Mouse (Mus musculus): ENCODE results near the gene Zscan26.
A peak's percentile ranks its signal among the peaks of the same experiment; 100 is the strongest.
"Not testable (repeated sequence)": the region's sequence is repeated elsewhere in the genome, so short reads cannot be mapped to it uniquely, and the experiment has no call there.

Zscan26 gene

DNA sequence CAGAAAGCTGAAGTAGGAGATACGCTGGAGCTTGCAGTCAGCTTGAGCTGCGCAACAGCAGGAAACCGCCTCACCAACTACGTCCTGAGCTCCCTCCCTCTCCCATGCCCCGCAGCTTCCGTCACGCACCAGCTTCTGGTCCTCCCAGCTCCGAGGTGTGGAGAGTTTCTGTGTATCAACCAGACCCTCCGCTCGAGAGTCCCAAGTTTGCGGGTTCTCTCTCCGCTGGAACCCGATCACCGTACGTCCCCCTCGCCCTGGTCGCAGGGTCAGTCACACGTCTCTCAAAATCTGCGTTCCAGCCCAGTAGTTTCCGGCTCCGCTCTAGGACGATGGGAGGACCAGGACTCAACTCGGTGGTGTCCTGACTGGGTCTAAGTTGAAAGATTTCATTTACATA, at the start of gene Zscan26:
TSS of gene Zscan26 (minus strand) at position 282 of the 400 bp plus-strand sequence.
- DNase-seq: peak; percentile 87 to 88

DNA sequence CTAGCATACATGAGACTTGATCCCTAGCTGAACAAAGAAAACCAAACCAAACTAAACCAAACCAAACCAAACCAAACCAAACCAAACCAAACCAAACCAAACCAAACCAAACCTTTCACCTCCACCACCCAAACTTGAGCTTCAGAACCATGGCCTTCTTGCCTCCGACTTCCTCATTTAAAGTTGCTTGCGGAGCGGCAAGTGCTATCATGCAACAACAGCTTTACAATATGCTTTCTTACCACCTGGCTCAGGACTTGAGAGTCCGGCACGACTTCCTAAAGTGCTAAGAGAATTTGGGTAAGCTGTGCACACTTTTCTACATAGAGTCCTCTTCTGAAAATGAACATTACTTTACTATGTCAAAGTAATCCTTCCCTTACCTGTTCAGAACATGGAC, 48.8 kb upstream of the Zscan26 start:
- no peak for DNase-seq

GRCm38 (mm10) chr13:21501182-21501581, 47.7 kb upstream of the Zscan26 start, which contains the start of gene Gm11273:
Gm11273 (minus strand) TSS chr13:21501418.
- not testable (repeated sequence) for DNase-seq

GRCm38 (mm10) chr13:21495080-21495479, 41.5 kb upstream of the Zscan26 start, which contains the start of gene AK157302:
AK157302 (plus strand) TSS chr13:21495223.
- DNase-seq: peak; percentile 26 to 52

DNA sequence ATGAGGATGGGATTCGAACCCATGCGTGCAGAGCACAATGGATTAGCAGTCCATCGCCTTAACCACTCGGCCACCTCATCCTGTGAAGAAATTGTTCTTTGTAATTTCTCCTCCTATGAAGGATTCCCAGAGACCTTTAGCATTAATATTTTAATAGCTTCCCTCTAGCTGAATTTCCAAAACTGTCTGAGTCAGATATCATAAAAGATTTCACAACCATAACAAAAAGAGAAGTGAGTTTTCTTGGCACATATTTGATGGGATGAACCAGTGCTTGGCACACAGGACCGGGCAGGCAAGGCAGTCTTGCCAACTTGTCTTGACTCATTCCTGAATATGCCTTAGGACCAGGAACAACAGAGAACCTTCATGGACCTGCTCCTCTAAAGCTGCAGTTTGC, 39.3 kb upstream of the Zscan26 start:
- no peak for DNase-seq

DNA sequence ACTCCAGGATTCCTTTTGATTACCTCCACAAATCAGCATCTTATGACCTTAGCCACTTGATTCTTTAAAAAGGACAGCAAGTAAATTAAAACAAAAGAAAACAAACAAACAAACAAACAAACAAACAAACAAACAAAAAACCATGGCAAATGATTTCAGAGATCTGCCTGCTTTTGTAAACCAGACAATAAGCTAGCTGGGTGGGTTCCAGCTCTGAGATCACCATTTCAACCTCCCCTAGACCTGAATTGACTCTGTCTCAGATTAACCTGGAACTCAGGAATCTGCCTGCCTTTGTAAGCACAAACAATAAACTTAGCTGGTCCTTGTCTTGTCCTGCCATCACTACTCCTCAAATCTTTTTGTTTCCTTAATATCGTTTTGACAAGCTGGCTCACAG, 33.4 kb upstream of the Zscan26 start:
- no peak for DNase-seq

- peak; percentile 81 to 85 for DNase-seq
Measured at GRCm38 (mm10) chr13:21478759-21479670, 25.5 kb upstream of the Zscan26 start, which contains the start of the genes Zkscan4 and Gm10065. Zkscan4 (plus strand) TSS chr13:21478907. Gm10065 (minus strand) TSS chr13:21479441.

DNA sequence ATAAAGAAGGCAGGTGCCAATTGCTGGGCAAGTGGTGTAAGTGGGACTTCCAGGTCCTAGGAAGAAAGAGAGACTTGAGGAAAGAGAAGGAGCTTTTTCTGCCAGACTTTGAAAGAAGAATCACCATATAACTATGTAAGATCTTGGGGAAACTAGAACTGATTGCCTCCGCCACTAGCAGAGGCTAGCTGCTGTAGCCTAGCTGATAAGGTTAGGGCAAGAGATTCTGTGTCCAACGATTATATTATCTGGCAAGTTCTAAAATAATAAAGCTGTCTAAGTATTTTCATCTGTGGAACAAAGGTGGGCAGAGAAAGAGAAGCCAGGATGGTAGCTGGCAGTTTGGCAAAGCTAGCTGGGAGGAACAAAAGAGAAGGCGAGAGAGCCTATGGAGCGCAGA, 18.9 kb upstream of the Zscan26 start:
- DNase-seq: no peak

DNA sequence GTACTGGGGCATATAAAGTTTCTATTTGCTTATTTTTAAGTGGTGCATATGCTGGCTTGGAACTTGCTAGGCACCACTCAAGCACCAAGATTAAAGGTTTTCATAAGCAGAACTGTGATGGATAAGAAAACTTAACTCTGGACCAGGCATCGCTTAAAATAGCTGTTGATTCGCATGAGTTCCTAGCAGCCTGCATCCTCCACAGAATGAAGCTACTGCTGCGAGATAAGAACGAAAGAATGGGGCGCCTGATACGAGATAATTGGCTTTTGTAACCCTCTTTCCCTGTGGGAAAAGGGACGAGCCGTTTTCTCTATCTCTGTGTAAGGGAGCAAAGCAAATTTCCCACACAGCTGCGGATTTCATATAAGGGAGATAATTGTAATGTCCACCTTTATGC, 15.6 kb upstream of the Zscan26 start:
- DNase-seq: no peak

DNA sequence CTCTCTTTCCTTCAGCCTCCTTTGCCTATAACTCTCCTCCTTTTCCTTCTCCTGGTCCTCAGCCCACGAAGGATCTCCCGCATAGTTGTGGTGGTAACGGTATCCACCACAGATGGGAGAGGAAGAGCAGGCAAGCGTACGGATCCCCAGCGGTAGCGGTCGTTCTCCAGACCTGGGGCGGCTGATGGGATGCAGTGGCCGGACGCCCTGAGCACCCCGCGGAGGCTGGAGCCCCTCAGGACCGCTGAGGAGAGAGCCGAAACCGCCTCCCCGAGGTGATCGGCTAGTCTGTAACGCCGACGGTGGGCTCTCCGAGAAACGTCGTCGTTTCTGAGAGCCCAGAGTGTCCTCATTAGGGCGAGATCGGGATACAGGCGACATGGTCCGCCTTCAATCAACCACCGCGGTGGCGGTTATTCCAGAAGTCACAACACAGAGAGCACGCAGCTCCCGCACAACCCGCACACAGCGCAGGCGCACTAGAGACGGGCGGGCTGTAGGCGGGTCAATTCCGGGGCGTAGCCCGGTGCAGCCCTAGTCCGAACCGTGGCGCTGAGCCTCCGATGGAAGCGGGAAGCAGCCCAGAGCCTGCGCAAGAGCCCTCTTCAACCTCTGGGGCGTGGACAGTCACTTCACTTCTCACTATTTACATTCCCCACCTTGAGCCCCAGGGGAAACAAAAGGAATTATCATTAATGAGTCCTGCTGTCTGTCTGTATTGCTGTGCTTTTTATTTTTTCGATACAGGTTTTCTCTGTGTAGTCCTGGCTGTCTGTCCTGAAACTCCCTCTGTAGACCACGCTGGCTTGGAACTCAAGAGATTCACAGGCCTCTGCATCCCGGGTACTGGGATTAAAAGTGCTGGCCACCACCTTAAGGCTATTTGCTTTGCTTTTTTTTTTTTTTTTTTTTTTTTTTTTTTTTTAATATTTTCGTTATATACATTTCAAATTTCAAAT, 14.8 kb upstream of the Zscan26 start, which contains the start of gene Nkapl:
TSS of gene Nkapl (minus strand) at position 449 of the 959 bp plus-strand sequence.
- DNase-seq: peak; percentile 87 to 92

GRCm38 (mm10) chr13:21467336-21467735, 13.8 kb upstream of the Zscan26 start:
- DNase-seq: no peak

DNA sequence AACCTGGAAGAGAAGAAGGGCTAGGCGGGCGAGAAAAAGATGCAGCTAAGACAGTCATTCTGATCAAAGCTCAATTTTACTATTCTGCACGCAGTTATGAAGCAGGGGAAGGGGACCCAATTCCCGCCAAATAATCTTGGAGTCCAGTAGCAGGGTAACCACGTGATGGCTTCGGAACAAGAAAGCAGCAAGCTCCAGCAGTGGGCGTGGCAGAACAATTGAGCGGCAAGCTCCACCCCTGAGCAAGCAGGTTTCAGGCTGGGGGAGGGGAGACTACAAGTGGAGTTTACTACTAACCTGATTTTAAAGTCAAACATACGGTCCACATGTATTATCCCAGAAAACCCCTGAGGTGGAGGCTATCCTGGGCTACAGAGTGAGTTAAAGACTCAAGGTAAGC, 9.0 kb upstream of the Zscan26 start:
- DNase-seq: not testable (repeated sequence)

GRCm38 (mm10) chr13:21456347-21456746, 2.8 kb upstream of the Zscan26 start:
- no peak for DNase-seq

- DNase-seq: no peak
Measured at GRCm38 (mm10) chr13:21454133-21454532, 603 bp upstream of the Zscan26 start.

DNA sequence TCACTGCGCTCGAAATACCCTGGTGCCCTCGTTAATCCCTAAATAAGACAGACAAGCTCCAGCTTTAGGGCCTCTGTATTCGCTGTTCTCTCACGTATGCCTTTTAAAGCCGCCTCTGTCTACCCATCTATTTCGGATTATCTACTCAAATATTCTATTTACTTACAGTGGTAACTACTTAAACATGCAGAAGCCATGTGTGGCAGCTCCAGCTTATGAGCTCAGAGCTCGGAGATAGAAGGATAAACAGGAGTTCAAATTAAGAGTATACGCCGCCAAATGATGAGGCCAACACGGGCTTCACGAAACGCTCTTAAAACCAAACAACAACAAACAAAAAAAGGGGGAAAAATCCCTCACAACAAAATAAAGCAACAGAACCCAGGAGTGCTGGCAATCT, 488 bp downstream of the Zscan26 start:
- DNase-seq: no peak

- no peak for DNase-seq
Measured at GRCm38 (mm10) chr13:21447856-21448614, 5.5 kb downstream of the Zscan26 start.

GRCm38 (mm10) chr13:21446796-21447195, 6.7 kb downstream of the Zscan26 start:
- DNase-seq: no peak

DNA sequence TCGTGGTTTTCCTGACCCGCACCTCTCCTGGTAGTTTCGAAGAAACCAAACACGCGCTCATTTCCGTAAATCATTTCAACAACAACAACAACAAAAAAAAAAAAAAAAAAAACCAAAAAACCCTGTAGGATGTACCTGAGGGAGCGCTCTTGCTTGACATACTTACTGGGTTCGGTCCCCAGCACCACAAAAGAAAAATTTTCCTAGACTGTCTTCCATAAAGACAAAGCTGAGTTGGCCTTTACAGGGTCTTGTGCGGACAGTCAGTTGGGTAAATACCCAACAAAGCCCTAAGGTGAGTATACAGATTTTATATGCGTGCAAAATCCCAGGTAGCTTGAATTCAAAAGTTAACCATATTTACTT, 12.3 kb downstream of the Zscan26 start:
- DNase-seq: no peak

GRCm38 (mm10) chr13:21440503-21441206, 12.9 kb downstream of the Zscan26 start, which contains the start of gene Pgbd1:
Pgbd1 (minus strand) TSS chr13:21441058.
- DNase-seq: peak; percentile 81 to 88

DNA sequence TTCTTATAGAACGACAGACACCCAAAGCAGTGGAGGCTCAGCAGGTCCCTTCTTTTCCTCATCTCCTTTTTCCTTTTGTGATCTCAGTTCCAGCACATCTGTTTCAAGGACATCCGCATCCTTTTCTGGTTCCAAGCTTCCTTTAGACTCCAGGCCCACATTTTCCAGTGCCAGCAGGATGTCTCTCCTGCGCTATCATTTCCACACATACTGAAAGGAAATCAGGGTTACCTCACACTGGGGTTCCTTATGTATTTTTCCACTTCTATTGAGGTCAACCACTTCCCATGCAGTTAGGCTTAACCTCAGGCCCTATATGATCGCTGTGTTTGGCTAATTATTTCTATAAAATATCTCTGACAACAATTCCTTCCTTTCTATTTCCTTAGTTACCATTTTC, 18.1 kb downstream of the Zscan26 start:
- no peak for DNase-seq

DNA sequence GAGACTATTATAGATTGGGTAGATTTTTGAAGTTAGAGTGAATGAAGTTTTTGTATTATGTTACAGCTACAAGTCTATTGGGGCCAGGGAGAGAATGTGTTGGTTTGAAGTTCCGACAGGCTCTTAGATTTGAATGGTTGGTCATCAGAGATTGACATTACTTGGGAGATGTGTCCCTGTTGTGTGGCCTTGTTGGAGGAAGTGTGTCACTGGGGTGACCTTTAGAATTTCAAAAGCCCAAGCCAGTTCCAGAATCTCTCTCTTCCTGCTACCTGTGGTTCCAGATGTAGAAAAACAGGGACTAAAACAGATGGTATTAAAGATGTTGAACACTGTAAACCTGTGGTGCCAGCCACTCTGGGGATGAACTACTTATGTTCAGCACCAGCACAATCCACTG, 25.9 kb downstream of the Zscan26 start:
- no peak for DNase-seq

DNA sequence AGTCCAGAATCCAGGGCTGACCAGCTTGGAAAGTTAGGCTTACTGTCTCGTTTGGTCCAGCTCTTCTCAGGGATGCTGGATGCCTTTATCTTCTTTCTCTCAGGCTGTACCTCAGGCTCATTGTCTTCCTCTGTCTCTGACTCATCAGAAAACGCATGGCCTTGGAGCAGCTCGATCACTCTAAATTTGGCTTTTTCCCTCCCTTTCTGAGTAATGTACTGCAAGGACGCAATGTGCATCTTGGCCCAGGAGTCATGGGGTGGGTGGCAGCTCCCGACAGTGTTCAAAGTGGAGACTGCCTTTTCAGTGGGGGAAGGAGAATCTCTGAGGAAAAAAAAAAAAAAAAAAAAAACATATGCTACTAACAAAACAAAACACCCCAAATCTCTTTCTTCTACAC, 30.2 kb downstream of the Zscan26 start:
- DNase-seq: no peak
